Mouse (Mus musculus) liver, embryonic 15.5 days (tissue): Measurements from ENCODE around the gene Zfp111. TPM values are rescaled to one million over a fixed set of nuclear protein-coding genes. Genes with fewer than 3 reads are reported as not detected.

Experiments used
- ATAC-seq: fragments of 200-750 bp; cut with Nextera tagmentation; 2 replicates; pipeline ENCODE4 v1.8.0; 2017; ENCODE audit warnings: moderate number of reproducible peaks, mild to moderate bottlenecking, moderate library complexity; ENCODE audit not compliant: insufficient read depth
- H3K27ac ChIP-seq: fragments of 300-500 bp; sonication (generic); replicated peaks from 2 replicates; pipeline ENCODE4 v1.5.1; 2015; ENCODE audit warnings: mild to moderate bottlenecking, inconsistent platforms
- H3K27me3 ChIP-seq: fragments of 300-500 bp; sonication (generic); 2 replicates; pipeline ENCODE4 v1.6.1; 2015; ENCODE audit warnings: mild to moderate bottlenecking, inconsistent platforms
- H3K36me3 ChIP-seq: fragments of 300-500 bp; sonication (generic); replicated peaks from 2 replicates; pipeline ENCODE4 v1.6.1; 2015; ENCODE audit warnings: moderate library complexity, mild to moderate bottlenecking, inconsistent platforms
- H3K4me1 ChIP-seq: fragments of 300-500 bp; sonication (generic); replicated peaks from 2 replicates; pipeline ENCODE4 v1.6.1; 2015; ENCODE audit warnings: inconsistent platforms
- H3K4me2 ChIP-seq: fragments of 300-500 bp; sonication (generic); 2 replicates; pipeline ENCODE4 v1.6.1; 2015; ENCODE audit warnings: moderate library complexity, mild to moderate bottlenecking, inconsistent platforms
- H3K4me3 ChIP-seq: fragments of 300-500 bp; sonication (generic); replicated peaks from 2 replicates; pipeline ENCODE4 v1.5.1; 2015; ENCODE audit warnings: mild to moderate bottlenecking, inconsistent platforms
- H3K9ac ChIP-seq: fragments of 300-500 bp; sonication (generic); 2 replicates; pipeline ENCODE4 v1.6.1; 2015; ENCODE audit warnings: moderate library complexity, mild to moderate bottlenecking, inconsistent platforms
- H3K9me3 ChIP-seq: fragments of 300-500 bp; sonication (generic); replicated peaks from 2 replicates; pipeline ENCODE4 v1.6.1; 2016; ENCODE audit warnings: inconsistent platforms
- WGBS: fragments of 180-500 bp; shearing (Covaris S2); methylation state at CpG from one replicate; pipeline ENCODE4 v1.1.7; 2015; ENCODE audit warnings: mixed read lengths; ENCODE audit not compliant: insufficient replicate concordance; 5-methylcytosine and 5-hydroxymethylcytosine counted together
- polyA plus RNA-seq: library from polyadenylated mRNA; unstranded; fragments of >200 nt; fragmentation: Nextera tagmentation; extraction: Ambion mirVana; gene quantifications from 2 replicates; pipeline ENCODE4 v1.2.1, GENCODE M21; 2015

Gene Zfp111
- polyA plus RNA-seq: 1.1 TPM in 2 replicates

DNA sequence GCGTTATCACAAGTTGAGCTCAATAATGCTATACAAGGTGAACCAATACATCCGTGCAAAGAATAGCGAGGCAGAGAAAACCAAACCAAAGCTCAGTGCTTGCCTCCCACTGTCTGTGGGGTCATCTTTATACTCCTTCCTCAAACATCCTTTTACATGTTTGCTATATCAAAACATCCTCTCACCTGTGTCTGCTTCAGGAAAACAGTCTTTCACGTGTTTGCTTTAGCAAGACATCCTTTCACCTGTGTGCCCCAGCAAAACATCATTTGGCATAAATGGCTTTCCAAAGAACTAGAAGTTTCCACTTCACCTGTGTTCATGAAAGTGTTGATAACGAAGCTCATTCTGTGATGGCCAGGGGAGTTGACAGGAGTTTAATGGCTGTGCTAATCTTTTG is at the start of gene Zfp111:
TSS of gene Zfp111 (minus strand) at position 101 of the 400 bp plus-strand sequence.
- Histone ChIP-seq H3K36me3 (no peaks in the 10 kb centered on the region), H3K4me2 (no peak within 1 kb of the TSS), H3K27ac (no peak within 1 kb of the TSS), H3K4me3 (no peak within 1 kb of the TSS), H3K27me3 (no peaks in the 10 kb centered on the region), H3K4me1 (peaks cover 5% of the 10 kb centered on the region; the same call in 1 of the 2 replicates), H3K9ac (no peak within 1 kb of the TSS), H3K9me3 (no peaks in the 10 kb centered on the region)
- 68% methylated on average over 5 of the region's 5 CpGs for WGBS
- no peak for ATAC-seq

DNA sequence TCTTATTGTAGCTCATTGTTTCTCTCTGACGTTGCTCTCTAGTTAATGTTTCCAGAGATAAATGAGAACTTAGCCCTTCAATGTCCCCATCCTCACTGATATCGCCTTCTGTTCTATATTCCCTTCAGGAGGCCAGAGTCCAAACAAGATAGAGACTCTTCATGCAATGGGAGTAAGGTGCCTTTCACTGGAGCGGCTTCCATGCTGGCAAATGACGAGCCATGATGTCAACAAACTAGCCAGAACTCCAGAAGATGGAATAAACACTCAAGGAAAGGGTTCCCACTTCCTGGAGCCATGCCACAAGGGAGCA is 48.7 kb upstream of the Zfp111 start:
- 67% methylated on average over 4 of the region's 4 CpGs for WGBS
- Histone ChIP-seq H3K4me2 (no peak overlapping the region), H3K4me3 (no peak overlapping the region), H3K9ac (no peak overlapping the region), H3K36me3 (no peaks in the 10 kb centered on the region), H3K9me3 (no peaks in the 10 kb centered on the region), H3K27me3 (no peaks in the 10 kb centered on the region), H3K27ac (no peak overlapping the region), H3K4me1 (peaks cover 3% of the 10 kb centered on the region; the same call in 1 of the 2 replicates)
- ATAC-seq: no peak

DNA sequence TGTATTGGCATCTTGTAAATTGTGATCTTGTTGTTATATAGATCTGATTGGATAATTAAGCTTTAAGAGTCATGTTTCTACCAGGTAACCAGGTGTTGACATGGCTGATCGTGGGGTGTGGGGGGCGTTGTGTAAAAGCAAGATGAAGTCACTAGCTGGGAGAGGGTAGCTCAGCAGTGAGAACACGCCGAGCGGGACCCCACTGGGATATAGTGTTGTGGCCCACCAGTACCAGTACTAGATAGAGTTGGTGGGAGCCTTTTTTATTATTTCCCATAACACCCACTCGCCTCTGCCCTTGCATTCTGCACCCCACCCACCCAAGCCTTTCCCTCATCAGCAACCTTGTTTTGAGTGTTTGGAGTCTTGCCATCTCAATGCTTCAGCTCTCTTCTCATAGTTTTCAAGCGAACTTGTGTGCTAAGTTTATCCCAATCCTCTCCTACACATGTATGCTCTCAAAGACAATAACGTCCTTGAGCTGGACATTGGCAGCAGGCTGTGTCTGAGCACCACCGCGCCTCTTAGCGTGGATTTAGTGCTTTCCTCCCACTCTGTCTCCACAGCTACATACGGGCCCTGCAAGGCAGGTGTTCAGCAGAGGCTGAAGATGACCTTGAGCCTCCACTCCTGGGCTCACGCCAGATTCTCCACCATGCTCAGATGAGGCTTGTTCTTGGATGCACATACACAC is 48.2 kb upstream of the Zfp111 start:
- 73% methylated on average over 13 of the region's 13 CpGs for WGBS
- no peaks in the 10 kb centered on the region for H3K36me3 ChIP-seq
- no peak overlapping the region for H3K9ac ChIP-seq
- ATAC-seq: no peak
- no peaks in the 10 kb centered on the region for H3K27me3 ChIP-seq
- H3K4me3 ChIP-seq: no peak overlapping the region
- H3K4me1 ChIP-seq: peaks cover 3% of the 10 kb centered on the region; the same call in 1 of the 2 replicates
- H3K9me3 ChIP-seq: no peaks in the 10 kb centered on the region
- no peak overlapping the region for H3K27ac ChIP-seq
- H3K4me2 ChIP-seq: no peak overlapping the region

DNA sequence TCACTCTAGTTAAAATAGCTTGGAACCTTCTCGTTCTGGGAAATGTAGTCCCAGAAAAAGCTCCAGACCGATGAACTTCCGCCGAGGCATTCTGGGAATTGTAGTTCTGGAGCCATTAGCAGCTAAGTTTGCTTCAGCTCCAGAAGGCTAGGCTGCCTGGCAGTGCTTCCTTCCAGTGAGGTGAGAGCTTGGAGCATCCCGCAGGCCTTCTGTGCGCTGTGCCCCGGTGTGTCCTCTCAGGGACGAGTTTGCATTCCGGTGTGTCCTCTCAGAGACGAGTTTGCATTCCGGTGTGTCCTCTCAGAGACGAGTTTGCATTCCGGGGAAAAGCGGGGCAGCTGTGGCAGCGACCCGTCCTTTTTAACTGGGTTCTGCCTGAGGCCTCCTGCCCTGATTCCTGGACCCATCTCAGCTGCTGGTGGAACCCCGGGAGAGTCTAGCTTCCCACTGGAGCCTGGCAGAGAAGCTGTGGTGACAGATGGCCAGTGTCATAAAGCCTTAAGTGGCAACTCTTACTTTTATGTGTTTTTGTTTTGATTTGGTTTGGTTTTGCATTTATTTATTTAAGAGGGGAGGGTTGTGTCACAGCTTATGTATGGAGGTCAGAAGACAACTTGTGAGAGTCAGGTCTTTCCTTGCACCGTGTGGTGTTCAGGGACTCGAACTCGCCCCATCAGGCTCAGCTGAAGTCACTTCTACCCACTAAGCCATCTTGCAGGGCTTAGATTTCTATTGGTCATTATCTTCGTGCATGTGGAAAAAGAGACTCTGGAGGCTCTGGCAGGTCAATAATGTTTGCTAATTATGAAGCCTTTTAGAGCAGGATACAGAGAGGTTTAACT is 43.6 kb upstream of the Zfp111 start, which contains the start of gene Zfp108:
TSS of gene Zfp108 (plus strand) at position 162 of the 842 bp plus-strand sequence.
- peak; percentile 67 for ATAC-seq
- no peak within 1 kb of the TSS for H3K27ac ChIP-seq
- 17% methylated on average over 21 of the region's 21 CpGs for WGBS

DNA sequence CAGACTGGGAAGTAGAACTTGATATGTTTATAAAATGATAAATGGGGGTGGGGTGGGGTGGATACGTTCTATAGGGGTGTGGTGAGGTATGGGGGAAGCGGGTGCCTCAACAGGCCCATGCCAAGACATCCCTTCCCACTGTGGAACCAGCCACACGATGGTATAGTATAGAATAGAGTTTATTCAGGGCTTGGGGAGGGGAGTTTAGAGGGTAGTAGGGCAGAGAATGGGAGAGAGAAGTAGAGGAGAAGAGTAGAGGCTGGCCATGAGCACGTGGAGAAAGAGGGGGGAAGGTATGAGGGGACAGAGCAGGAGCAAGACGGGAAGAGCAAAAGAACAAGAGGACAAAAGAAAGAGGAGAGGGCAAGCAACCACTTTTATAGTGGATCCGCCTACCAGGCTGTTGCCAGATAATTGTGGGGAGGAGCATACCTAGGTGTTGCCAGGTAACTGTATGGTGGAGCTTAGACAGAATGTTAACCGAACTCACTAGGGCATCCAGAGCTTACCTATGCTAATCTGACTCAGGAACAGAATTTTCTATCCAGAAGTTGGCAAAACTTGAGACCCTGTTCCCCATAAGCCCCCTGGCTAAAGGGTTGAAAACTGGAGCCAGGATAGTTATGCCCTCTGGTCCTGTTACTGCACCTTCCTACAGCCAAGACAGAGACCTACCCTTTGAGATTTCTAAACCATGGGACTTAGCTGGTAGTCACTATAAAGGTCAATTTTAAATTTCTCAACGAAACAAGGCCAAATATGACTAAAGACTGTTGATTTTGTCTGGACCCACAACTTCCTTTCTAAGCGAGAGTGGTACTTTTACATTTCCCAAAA is 42.8 kb upstream of the Zfp111 start:
- 0 out of 2 replicates have a peak, but pooled peaks have one; percentile 18 for ATAC-seq
- H3K9ac ChIP-seq: no peak overlapping the region; the same call in 1 of the 2 replicates
- WGBS: 54% methylated on average over 9 of the region's 9 CpGs

More for the DNA sequence above, 43.6 kb upstream of the Zfp111 start, which contains the start of gene Zfp108:
- H3K9me3 ChIP-seq: no peaks in the 10 kb centered on the region
- H3K9ac ChIP-seq: peak within 1 kb of the TSS; percentile 35; the same call in 1 of the 2 replicates
- no peaks in the 10 kb centered on the region for H3K36me3 ChIP-seq
- H3K4me3 ChIP-seq: peak within 1 kb of the TSS; percentile 56
- peak within 1 kb of the TSS; percentile 63 for H3K4me2 ChIP-seq
- no peaks in the 10 kb centered on the region for H3K27me3 ChIP-seq
- H3K4me1 ChIP-seq: peaks cover 7% of the 10 kb centered on the region; the same call in 1 of the 2 replicates

DNA sequence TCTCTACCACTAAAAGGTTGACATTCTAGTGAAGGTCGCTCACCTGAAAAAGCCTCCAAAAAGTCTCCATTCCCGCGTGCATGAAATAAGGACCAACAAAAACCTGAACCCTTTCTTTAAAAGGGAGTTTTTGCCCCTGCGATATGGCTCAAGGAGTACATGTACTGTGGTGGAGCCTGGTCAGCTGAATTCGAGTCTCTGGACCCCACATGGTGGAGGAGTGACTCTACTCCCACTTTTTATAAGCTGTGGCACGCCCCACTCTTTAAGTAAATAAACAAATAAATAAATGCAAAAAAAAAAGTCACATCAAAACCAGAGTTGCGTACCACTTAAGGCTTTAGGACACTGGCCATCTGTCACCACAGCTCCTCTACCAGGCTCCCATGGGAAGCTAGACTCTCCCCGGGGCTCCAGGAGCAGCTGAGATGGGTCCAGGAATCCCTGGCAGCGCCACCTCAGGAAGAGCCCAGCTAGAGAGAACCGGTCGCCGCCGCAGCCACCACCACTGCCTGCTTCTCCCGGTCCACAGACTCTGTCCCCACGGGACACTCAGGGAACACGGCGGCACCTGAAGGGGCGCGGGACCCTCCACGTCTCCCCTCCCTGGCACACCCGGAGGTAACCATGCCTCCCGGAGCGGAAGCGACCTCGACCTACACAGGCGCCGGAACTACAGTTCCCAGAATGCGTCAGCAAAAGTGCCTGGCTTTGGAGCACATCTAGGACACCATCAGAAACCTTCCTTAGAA is 26.0 kb upstream of the Zfp111 start, which contains the start of gene Zfp109:
TSS of gene Zfp109 (minus strand) at position 521 of the 752 bp plus-strand sequence.
- Histone ChIP-seq H3K27ac (no peak within 1 kb of the TSS), H3K9me3 (no peaks in the 10 kb centered on the region), H3K27me3 (no peaks in the 10 kb centered on the region), H3K9ac (peak within 1 kb of the TSS; percentile 50; the same call in 1 of the 2 replicates), H3K4me3 (peak within 1 kb of the TSS; percentile 67), H3K4me1 (peaks cover 6% of the 10 kb centered on the region; the same call in 1 of the 2 replicates), H3K36me3 (no peaks in the 10 kb centered on the region), H3K4me2 (peak within 1 kb of the TSS; percentile 70)
- WGBS: 4% methylated on average over 28 of the region's 28 CpGs
- ATAC-seq: peak; percentile 58

More for the DNA sequence above, 42.8 kb upstream of the Zfp111 start:
- H3K4me1 ChIP-seq: peaks cover 7% of the 10 kb centered on the region; the same call in 1 of the 2 replicates
- no peaks in the 10 kb centered on the region for H3K27me3 ChIP-seq
- H3K27ac ChIP-seq: no peak overlapping the region
- H3K4me3 ChIP-seq: peak overlapping the region; percentile 56
- no peaks in the 10 kb centered on the region for H3K9me3 ChIP-seq
- no peaks in the 10 kb centered on the region for H3K36me3 ChIP-seq
- H3K4me2 ChIP-seq: peak overlapping the region; percentile 63

DNA sequence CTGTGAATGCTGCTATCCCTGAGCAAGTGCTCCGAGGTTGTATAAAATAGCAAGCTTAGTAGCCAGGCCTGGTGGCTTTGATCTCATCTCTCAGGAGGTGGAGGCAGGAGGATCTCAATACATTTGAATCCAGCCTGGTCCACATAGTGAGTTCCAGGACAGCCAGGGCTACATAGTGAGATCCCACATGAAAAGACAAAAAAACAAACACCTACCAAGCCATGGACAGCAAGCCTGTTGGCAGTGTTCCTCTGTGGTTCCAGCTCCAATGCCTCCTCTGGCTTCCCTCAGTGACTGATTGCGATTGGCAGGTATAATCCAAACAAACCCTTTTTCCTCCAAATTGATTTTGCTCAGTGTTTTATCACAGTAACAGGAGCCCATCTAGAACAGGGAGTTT is 947 bp downstream of the Zfp111 start:
- Histone ChIP-seq H3K36me3 (no peaks in the 10 kb centered on the region), H3K9me3 (no peaks in the 10 kb centered on the region), H3K4me1 (peaks cover 5% of the 10 kb centered on the region; the same call in 1 of the 2 replicates), H3K4me2 (no peak overlapping the region), H3K4me3 (no peak overlapping the region), H3K9ac (no peak overlapping the region), H3K27me3 (no peaks in the 10 kb centered on the region), H3K27ac (no peak overlapping the region)
- no peak for ATAC-seq
- 61% methylated on average over 2 of the region's 2 CpGs for WGBS

DNA sequence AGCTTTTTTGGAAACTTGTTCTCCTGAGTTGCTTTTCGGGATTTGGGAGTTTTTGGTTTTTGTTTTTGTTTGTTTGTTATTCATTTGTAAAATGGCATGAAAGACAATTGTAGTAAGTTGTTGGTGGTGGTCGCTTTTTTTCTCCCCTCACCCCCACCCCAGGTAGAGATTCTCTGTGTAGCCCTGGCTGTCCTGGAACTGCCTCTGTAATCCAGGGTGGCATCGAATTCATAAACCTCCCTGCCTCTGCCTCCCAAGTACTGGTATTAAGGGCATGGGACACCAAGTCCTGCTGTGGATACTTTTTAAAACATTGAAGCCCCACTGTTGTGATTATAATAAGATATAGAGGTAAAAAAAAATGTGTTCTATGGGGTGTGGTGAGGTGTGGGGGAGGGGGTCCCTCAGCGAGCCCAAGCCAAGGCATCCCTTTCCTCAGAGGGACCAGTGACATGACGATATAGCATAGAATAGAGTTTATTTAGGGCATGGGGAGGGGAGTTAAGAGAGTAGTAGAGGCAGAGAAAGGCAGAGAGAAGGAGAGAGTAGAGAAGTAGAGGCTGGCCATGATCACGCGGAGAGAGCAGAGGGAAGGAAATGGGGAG is 2.9 kb downstream of the Zfp111 start:
- 44% methylated on average over 7 of the region's 7 CpGs for WGBS

DNA sequence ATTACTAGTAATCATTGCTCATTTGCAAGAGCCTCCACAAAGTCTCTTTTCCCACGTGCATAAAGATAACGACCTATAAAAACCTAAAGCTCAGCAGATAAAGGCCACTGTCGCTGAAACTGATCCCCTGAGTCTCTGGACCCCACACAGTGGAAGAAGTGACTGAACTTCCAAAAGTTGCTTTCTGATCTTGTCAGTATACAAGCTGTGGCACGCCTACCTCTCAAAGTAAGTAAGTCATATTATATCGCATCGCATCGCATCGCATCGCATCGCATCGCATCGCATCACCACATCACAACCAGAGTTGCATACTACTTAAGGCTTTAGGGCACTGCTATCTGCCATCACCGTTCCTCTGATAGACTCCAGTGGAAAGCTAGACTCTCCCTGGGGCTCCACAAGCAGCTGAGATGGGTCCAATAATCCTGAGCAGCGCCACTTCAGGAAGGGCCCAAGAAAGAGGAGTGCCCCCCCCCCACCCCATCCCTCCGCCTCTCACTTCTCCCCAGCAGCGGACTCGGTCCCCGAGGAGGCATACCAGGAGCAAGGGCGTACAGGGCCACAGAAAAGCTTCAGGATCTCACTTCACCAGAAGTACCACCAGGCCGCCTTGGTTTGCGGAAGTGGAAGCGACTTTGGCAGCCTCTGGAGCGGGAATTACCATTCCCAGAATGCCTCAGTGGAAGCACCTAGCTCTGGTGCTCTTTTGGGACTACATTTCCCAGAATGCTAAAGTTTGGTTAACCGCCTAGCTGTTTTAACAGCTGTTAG is 3.6 kb downstream of the Zfp111 start:
- Histone ChIP-seq H3K4me3 (peak overlapping the region; percentile 59), H3K9me3 (no peaks in the 10 kb centered on the region), H3K9ac (peak overlapping the region; percentile 51), H3K4me2 (peak overlapping the region; percentile 66), H3K27me3 (no peaks in the 10 kb centered on the region), H3K27ac (0 out of 2 replicates have a peak overlapping the region, but pooled peaks have one; percentile 24), H3K4me1 (peaks cover 5% of the 10 kb centered on the region; the same call in 1 of the 2 replicates), H3K36me3 (peaks cover 4% of the 10 kb centered on the region)
- peak; percentile 47 for ATAC-seq
- WGBS: 14% methylated on average over 24 of the region's 24 CpGs

More for the DNA sequence above, 2.9 kb downstream of the Zfp111 start:
- Histone ChIP-seq H3K4me1 (peaks cover 5% of the 10 kb centered on the region; the same call in 1 of the 2 replicates), H3K27me3 (no peaks in the 10 kb centered on the region), H3K27ac (no peak overlapping the region), H3K9ac (no peak overlapping the region), H3K36me3 (no peaks in the 10 kb centered on the region), H3K4me3 (peak overlapping the region; percentile 59), H3K9me3 (no peaks in the 10 kb centered on the region), H3K4me2 (peak overlapping the region; percentile 66)
- ATAC-seq: no peak
